Mouse (Mus musculus): ENCODE measurements around the gene Kazald1. TPM values are rescaled to one million over a fixed set of nuclear protein-coding genes. Genes with fewer than 3 reads are reported as not detected.

The Kazald1 gene
- polyA plus RNA-seq, 1 experiment from 2014 or later = 2.7 TPM

DNA sequence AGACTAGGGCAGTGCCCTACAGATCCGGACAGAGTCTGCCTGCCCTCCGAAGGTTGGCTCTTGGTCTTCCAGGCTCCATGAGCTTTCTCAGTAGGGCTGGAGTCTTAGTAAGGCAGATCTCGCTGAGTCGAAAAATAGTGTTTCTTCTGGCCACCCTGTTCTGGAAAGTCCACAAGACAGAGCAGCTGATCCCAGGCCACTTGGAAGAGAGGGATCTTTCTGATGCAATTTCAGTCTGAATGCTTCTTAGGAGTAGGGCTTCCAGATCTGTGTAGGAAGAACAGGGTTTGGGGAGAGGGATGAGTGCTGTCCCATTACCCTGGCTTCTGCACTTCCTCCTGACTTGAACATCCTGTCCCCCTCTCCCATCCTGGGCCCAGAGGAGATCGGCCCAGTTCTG is 29.4 kb upstream of the Kazald1 start, which contains the start of gene Pdzd7:
Gene Pdzd7 (minus strand): TSS at position 67 of the 400 bp plus-strand sequence.
- H3K27ac ChIP-seq (ENCODE audit: low read depth, low read length) = no peak within 1 kb of the TSS
- peaks cover 45% of the 10 kb centered on the region for H3K27me3 ChIP-seq (ENCODE audit: control insufficient read depth, insufficient read depth, low read length)
- 67% methylated on average over 5 of the region's 5 CpGs for WGBS (ENCODE audit: insufficient replicate concordance)
- no peak for ATAC-seq (replicated peaks; ENCODE audit: insufficient number of reproducible peaks, low FRiP score, low TSS enrichment)
- H3K4me2 ChIP-seq = peak within 1 kb of the TSS; percentile 84
- H3K9ac ChIP-seq (ENCODE audit: low read depth, low read length) = peak within 1 kb of the TSS; percentile 74; the same call in 1 of the 2 replicates
- H3K4me1 ChIP-seq (ENCODE audit: control insufficient read depth, insufficient read depth, low read length) = peaks cover 14% of the 10 kb centered on the region
- H3K9me3 ChIP-seq (replicated peaks; ENCODE audit: control insufficient read depth, low read length) = no peaks in the 10 kb centered on the region
- no peaks in the 10 kb centered on the region for H3K36me3 ChIP-seq (ENCODE audit: control insufficient read depth, insufficient read depth, low read length)
- H3K4me3 ChIP-seq (ENCODE audit: low read depth, low read length) = peak within 1 kb of the TSS; percentile 57

- Histone ChIP-seq H3K9ac (ENCODE audit: low read depth, low read length) (peak overlapping the region; percentile 74), H3K4me1 (ENCODE audit: control insufficient read depth, insufficient read depth, low read length) (peaks cover 14% of the 10 kb centered on the region), H3K36me3 (ENCODE audit: control insufficient read depth, insufficient read depth, low read length) (no peaks in the 10 kb centered on the region), H3K9me3 (replicated peaks; ENCODE audit: control insufficient read depth, low read length) (no peaks in the 10 kb centered on the region), H3K4me3 (ENCODE audit: low read depth, low read length) (peak overlapping the region; percentile 57), H3K4me2 (peak overlapping the region; percentile 84), H3K27ac (ENCODE audit: low read depth, low read length) (peak overlapping the region; percentile 78), H3K27me3 (ENCODE audit: control insufficient read depth, insufficient read depth, low read length) (peaks cover 37% of the 10 kb centered on the region)
- ATAC-seq (replicated peaks; ENCODE audit: insufficient number of reproducible peaks, low FRiP score, low TSS enrichment) = 0 out of 2 replicates have a peak, but pooled peaks have one; percentile 33
- WGBS (ENCODE audit: insufficient replicate concordance) = 3% methylated on average over 34 of the region's 34 CpGs
These were observed 28.3 kb upstream of the Kazald1 start for GRCm38 (mm10) chr19:45046523-45047321.

GRCm38 (mm10) chr19:45047417-45047934 is 27.6 kb upstream of the Kazald1 start, which contains the start of gene Sfxn3:
Sfxn3 (plus strand) TSS chr19:45047503.
- peak within 1 kb of the TSS; percentile 74 for H3K9ac ChIP-seq (ENCODE audit: low read depth, low read length)
- under 1% methylated on average over 26 of the region's 26 CpGs for WGBS (ENCODE audit: insufficient replicate concordance)

DNA sequence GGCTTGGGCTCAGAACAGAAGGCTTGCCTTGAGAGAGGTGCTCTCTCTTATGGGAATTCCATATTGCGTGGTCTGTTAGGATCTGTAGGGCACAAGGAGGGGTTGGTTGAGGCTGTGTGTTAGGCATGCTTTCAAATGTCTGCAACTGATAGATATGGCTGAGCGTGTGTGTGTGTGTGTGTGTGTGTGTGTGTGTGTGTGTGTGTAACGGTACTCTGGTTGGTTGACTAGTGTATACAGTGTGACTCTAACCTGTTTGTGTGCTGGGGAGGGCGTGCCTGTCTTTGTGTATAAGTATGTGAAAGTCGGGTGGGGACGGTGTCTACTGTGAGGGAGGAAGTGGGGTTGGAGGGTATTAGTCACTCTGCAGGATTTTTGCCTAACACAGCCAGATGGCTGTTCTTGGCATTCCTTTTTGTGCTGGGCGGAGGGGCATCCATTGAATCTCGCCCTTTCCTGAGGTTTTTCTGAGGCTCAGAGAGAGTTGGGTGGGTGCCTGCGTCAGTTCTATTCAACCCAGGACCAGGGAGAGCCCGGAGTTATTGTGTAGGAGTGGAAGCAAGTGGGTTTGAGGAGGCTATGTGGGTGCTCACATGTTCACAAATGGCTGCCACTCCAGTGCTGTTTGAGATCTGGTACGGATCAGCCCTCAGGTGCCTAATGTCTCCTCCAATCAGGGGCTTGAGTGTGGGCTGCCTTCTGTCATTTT is 27.0 kb upstream of the Kazald1 start:
- Histone ChIP-seq H3K4me2 (peak overlapping the region; percentile 84), H3K27ac (ENCODE audit: low read depth, low read length) (peak overlapping the region; percentile 78), H3K9me3 (replicated peaks; ENCODE audit: control insufficient read depth, low read length) (no peaks in the 10 kb centered on the region), H3K9ac (ENCODE audit: low read depth, low read length) (peak overlapping the region; percentile 74), H3K36me3 (ENCODE audit: control insufficient read depth, insufficient read depth, low read length) (no peaks in the 10 kb centered on the region; the same call in 1 of the 2 replicates), H3K4me3 (ENCODE audit: low read depth, low read length) (peak overlapping the region; percentile 57), H3K4me1 (ENCODE audit: control insufficient read depth, insufficient read depth, low read length) (peaks cover 14% of the 10 kb centered on the region), H3K27me3 (ENCODE audit: control insufficient read depth, insufficient read depth, low read length) (peaks cover 32% of the 10 kb centered on the region)
- WGBS (ENCODE audit: insufficient replicate concordance) = 36% methylated on average over 11 of the region's 11 CpGs
- peak; percentile 44 for ATAC-seq (replicated peaks; ENCODE audit: insufficient number of reproducible peaks, low FRiP score, low TSS enrichment)

More at GRCm38 (mm10) chr19:45047417-45047934, 27.6 kb upstream of the Kazald1 start, which contains the start of gene Sfxn3:
- Histone ChIP-seq H3K4me2 (peak within 1 kb of the TSS; percentile 84), H3K9me3 (replicated peaks; ENCODE audit: control insufficient read depth, low read length) (no peaks in the 10 kb centered on the region), H3K36me3 (ENCODE audit: control insufficient read depth, insufficient read depth, low read length) (no peaks in the 10 kb centered on the region), H3K4me1 (ENCODE audit: control insufficient read depth, insufficient read depth, low read length) (peaks cover 14% of the 10 kb centered on the region), H3K27me3 (ENCODE audit: control insufficient read depth, insufficient read depth, low read length) (peaks cover 32% of the 10 kb centered on the region), H3K27ac (ENCODE audit: low read depth, low read length) (peak within 1 kb of the TSS; percentile 78), H3K4me3 (ENCODE audit: low read depth, low read length) (peak within 1 kb of the TSS; percentile 57)
- ATAC-seq (replicated peaks; ENCODE audit: insufficient number of reproducible peaks, low FRiP score, low TSS enrichment) = peak; percentile 76

DNA sequence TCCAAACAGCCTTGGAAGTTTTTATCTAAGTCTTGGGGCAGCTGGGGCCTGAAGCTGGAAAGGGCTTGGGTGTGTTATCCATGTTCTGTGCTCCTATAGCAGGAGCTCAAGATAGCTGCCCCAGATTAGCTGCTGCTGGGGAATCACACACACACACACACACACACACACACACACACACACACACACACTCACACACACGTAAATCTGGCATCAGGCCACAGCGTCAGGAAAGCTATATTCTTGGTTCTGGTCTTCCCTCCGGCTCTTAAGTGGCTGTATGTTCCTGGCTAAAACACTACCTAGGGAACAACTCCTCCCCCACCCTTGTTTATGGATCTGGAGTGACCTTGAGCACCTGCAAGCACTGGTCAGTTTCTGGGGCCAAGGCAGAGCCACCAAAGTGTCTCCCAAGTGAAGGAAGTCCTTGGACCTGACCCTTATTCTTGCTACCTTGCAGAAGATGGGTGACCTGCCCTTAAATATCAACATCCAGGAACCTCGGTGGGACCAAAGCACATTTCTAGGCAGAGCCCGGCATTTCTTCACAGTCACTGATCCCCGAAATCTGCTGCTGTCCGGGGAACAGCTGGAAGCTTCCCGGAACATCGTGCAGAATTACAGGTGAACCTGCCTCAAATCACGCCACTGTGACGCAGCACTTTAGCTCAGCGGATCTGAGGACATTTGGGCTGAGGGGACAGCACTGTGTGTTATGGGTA is 26.2 kb upstream of the Kazald1 start:
- no peak for ATAC-seq (replicated peaks; ENCODE audit: insufficient number of reproducible peaks, low FRiP score, low TSS enrichment)
- peak overlapping the region; percentile 74; the same call in 1 of the 2 replicates for H3K9ac ChIP-seq (ENCODE audit: low read depth, low read length)

GRCm38 (mm10) chr19:45049523-45049922 is 25.5 kb upstream of the Kazald1 start:
- Histone ChIP-seq H3K4me1 (ENCODE audit: control insufficient read depth, insufficient read depth, low read length) (peaks cover 14% of the 10 kb centered on the region), H3K4me2 (no peak overlapping the region), H3K36me3 (ENCODE audit: control insufficient read depth, insufficient read depth, low read length) (peaks cover 4% of the 10 kb centered on the region; the same call in 1 of the 2 replicates), H3K9ac (ENCODE audit: low read depth, low read length) (no peak overlapping the region), H3K27me3 (ENCODE audit: control insufficient read depth, insufficient read depth, low read length) (peaks cover 20% of the 10 kb centered on the region), H3K4me3 (ENCODE audit: low read depth, low read length) (no peak overlapping the region), H3K27ac (ENCODE audit: low read depth, low read length) (no peak overlapping the region), H3K9me3 (replicated peaks; ENCODE audit: control insufficient read depth, low read length) (no peaks in the 10 kb centered on the region)
- 71% methylated on average over 9 of the region's 9 CpGs for WGBS (ENCODE audit: insufficient replicate concordance)
- no peak for ATAC-seq (replicated peaks; ENCODE audit: insufficient number of reproducible peaks, low FRiP score, low TSS enrichment)

More for the DNA sequence above, 26.2 kb upstream of the Kazald1 start:
- Histone ChIP-seq H3K9me3 (replicated peaks; ENCODE audit: control insufficient read depth, low read length) (no peaks in the 10 kb centered on the region), H3K4me3 (ENCODE audit: low read depth, low read length) (peak overlapping the region; percentile 57; the same call in 1 of the 2 replicates), H3K4me2 (peak overlapping the region; percentile 84), H3K27ac (ENCODE audit: low read depth, low read length) (peak overlapping the region; percentile 78), H3K27me3 (ENCODE audit: control insufficient read depth, insufficient read depth, low read length) (peaks cover 25% of the 10 kb centered on the region), H3K4me1 (ENCODE audit: control insufficient read depth, insufficient read depth, low read length) (peaks cover 14% of the 10 kb centered on the region), H3K36me3 (ENCODE audit: control insufficient read depth, insufficient read depth, low read length) (peaks cover 4% of the 10 kb centered on the region; the same call in 1 of the 2 replicates)
- 71% methylated on average over 12 of the region's 12 CpGs for WGBS (ENCODE audit: insufficient replicate concordance)

DNA sequence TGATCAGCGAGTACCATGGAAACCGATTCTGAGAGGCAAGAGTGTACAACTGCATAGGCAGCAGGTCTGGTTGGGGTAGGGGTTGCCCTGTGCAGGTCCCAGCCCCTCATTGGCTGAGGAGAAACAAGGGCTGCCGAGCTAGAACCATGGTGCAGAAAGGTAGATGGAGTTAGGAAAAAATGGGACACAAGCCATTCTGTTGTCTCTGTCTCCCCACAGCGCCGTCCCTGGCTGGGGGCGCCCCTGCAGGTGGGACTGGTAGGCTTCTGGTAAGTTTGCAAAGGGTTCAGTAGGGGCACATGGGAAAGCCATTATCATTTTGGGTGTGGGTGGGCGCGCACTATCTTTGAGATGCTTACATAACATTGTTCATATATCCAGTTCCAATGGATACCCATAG is 21.6 kb upstream of the Kazald1 start:
- WGBS (ENCODE audit: insufficient replicate concordance) = 85% methylated on average over 8 of the region's 8 CpGs

More for the DNA sequence above, 21.6 kb upstream of the Kazald1 start:
- no peak for ATAC-seq (replicated peaks; ENCODE audit: insufficient number of reproducible peaks, low FRiP score, low TSS enrichment)
- Histone ChIP-seq H3K4me2 (no peak overlapping the region), H3K27ac (ENCODE audit: low read depth, low read length) (no peak overlapping the region), H3K4me1 (ENCODE audit: control insufficient read depth, insufficient read depth, low read length) (peaks cover 8% of the 10 kb centered on the region; the same call in 1 of the 2 replicates), H3K9ac (ENCODE audit: low read depth, low read length) (no peak overlapping the region), H3K36me3 (ENCODE audit: control insufficient read depth, insufficient read depth, low read length) (peaks cover 4% of the 10 kb centered on the region; the same call in 1 of the 2 replicates), H3K9me3 (replicated peaks; ENCODE audit: control insufficient read depth, low read length) (no peaks in the 10 kb centered on the region), H3K27me3 (ENCODE audit: control insufficient read depth, insufficient read depth, low read length) (no peaks in the 10 kb centered on the region; the same call in 1 of the 2 replicates), H3K4me3 (ENCODE audit: low read depth, low read length) (no peak overlapping the region)

Measured in heart, embryonic 11.5 days (tissue).